Mouse (Mus musculus) megakaryocyte, embryonic 14.5 days (primary cell): ENCODE measurements around the gene Cxcl10. TPM values are rescaled to one million over a fixed set of nuclear protein-coding genes. Genes with fewer than 3 reads are reported as not detected.

Source experiments
- H3K27me3 ChIP-seq: replicated peaks from 2 replicates; pipeline ENCODE3; 2012; ENCODE audit warnings: inconsistent platforms
- H3K36me3 ChIP-seq: replicated peaks from 2 replicates; pipeline ENCODE3; 2012; ENCODE audit warnings: low read length, inconsistent platforms, mixed read lengths
- H3K4me1 ChIP-seq: 2 replicates; pipeline ENCODE4 v1.6.1; 2012; ENCODE audit warnings: inconsistent platforms
- H3K4me3 ChIP-seq: replicated peaks from 2 replicates; pipeline ENCODE3; 2012; ENCODE audit warnings: moderate library complexity, mild to moderate bottlenecking, inconsistent platforms
- H3K9me3 ChIP-seq: 2 replicates; pipeline ENCODE4 v1.6.1; 2012; ENCODE audit warnings: inconsistent platforms
- FLI1 ChIP-seq: IDR thresholded peaks from 2 replicates; pipeline ENCODE4 v1.6.1; 2012; ENCODE audit warnings: low read length, inconsistent platforms, mixed read lengths
- GATA1 ChIP-seq: IDR thresholded peaks from 3 replicates; pipeline ENCODE4 v1.6.1; 2012; ENCODE audit warnings: mixed read lengths, low read length, inconsistent platforms, borderline replicate concordance
- polyA plus RNA-seq: library from polyadenylated mRNA; stranded (reverse); fragments of >175 nt; gene quantifications from 2 replicates; pipeline ENCODE4 v1.2.3, GENCODE M21; 2012; ENCODE audit warnings: low replicate concordance; ENCODE audit not compliant: insufficient read depth

Gene Cxcl10
- polyA plus RNA-seq, 1 experiment, result not detected

GRCm38 (mm10) chr5:92302149-92302840, 46.4 kb downstream of the Cxcl10 start:
- Histone ChIP-seq H3K4me3 (no peak overlapping the region), H3K4me1 (peaks cover 10% of the 10 kb centered on the region), H3K9me3 (no peaks in the 10 kb centered on the region), H3K27me3 (no peaks in the 10 kb centered on the region), H3K36me3 (peaks cover 95% of the 10 kb centered on the region)
- TF ChIP-seq GATA1 (no peak), FLI1 (no peak)

Other genes starting within 250 kb of the Cxcl10 start
- gene Uso1, start 211.0 kb downstream of the Cxcl10 start, polyA plus RNA-seq, result 24.1 and 49.3 TPM in 2 replicates
- gene U90926, start 133.5 kb downstream of the Cxcl10 start, polyA plus RNA-seq, result not detected in 2 replicates
- gene Ppef2, start 92.6 kb downstream of the Cxcl10 start, polyA plus RNA-seq, result 0.37 TPM in 1 of 2 replicates, not detected in the other
- gene Naaa, start 70.7 kb downstream of the Cxcl10 start, polyA plus RNA-seq, result 5.5 and 6.1 TPM in 2 replicates
- gene Sdad1, start 38.4 kb downstream of the Cxcl10 start, polyA plus RNA-seq, result 5.1 and 10.0 TPM in 2 replicates
- not detected in 2 replicates for gene Cxcl9, start 20.8 kb downstream of the Cxcl10 start, polyA plus RNA-seq
- gene Art3, start 17.1 kb downstream of the Cxcl10 start, polyA plus RNA-seq, result not detected in 2 replicates
- 3.1 TPM in 1 of 2 replicates, not detected in the other for gene Nup54, start 86.3 kb upstream of the Cxcl10 start, polyA plus RNA-seq
- 4.8 and 6.0 TPM in 2 replicates for gene Scarb2, start 157.9 kb upstream of the Cxcl10 start, polyA plus RNA-seq
- not detected in 2 replicates for gene Fam47e, start 206.2 kb upstream of the Cxcl10 start, polyA plus RNA-seq